Mouse (Mus musculus): Measurements from ENCODE around the gene 1700029P11Rik. TPM values are rescaled to one million over a fixed set of nuclear protein-coding genes. Genes with fewer than 3 reads are reported as not detected.

Gene 1700029P11Rik
- total RNA-seq, 2 experiments from 2014 or later = not detected

GRCm38 (mm10) chr15:81989371-81990062 lies 9.2 kb downstream of the 1700029P11Rik start:
- peak; percentile 90 to 92 for DNase-seq (ENCODE audit: low spot score in 2 of 2)
- intact Hi-C loops (cut with DNase I) = loop anchor here (2.0 to 5.0 kb wide), 2 partner anchors 29 to 52 kb away; partner anchors contain the start of genes Csdc2 and Pmm1

GRCm38 (mm10) chr15:81990549-81990948 lies 10.2 kb downstream of the 1700029P11Rik start:
- intact Hi-C loops (cut with DNase I) = no loop called here
- no peak for DNase-seq (ENCODE audit: low spot score in 2 of 2)

- DNase-seq (ENCODE audit: low spot score in 2 of 2) = no peak
- intact Hi-C loops (cut with DNase I) = no loop called here
Measured at GRCm38 (mm10) chr15:81993992-81994391, 13.7 kb downstream of the 1700029P11Rik start.

GRCm38 (mm10) chr15:82004257-82004656 lies 23.9 kb downstream of the 1700029P11Rik start:
- intact Hi-C loops (cut with DNase I) = no loop called here
- no peak for DNase-seq (ENCODE audit: low spot score in 2 of 2)

GRCm38 (mm10) chr15:82011947-82012346 lies 31.6 kb downstream of the 1700029P11Rik start:
- intact Hi-C loops (cut with DNase I) = no loop called here
- no peak for DNase-seq (ENCODE audit: low spot score in 2 of 2)

GRCm38 (mm10) chr15:82014745-82015391 lies 34.5 kb downstream of the 1700029P11Rik start:
- DNase-seq (ENCODE audit: low spot score in 2 of 2) = no peak

GRCm38 (mm10) chr15:82015392-82016100 lies 35.2 kb downstream of the 1700029P11Rik start:
- intact Hi-C loops (cut with DNase I) = no loop called here
- DNase-seq (ENCODE audit: low spot score in 2 of 2) = peak; percentile 34 to 43

More at GRCm38 (mm10) chr15:82014745-82015391, 34.5 kb downstream of the 1700029P11Rik start:
- intact Hi-C loops (cut with DNase I) = no loop called here

GRCm38 (mm10) chr15:82016101-82016808 lies 35.9 kb downstream of the 1700029P11Rik start:
- DNase-seq (ENCODE audit: low spot score in 2 of 2) = peak; percentile 99 to 100
- intact Hi-C loops (cut with DNase I) = no loop called here

GRCm38 (mm10) chr15:82016830-82017229 lies 36.5 kb downstream of the 1700029P11Rik start:
- no peak for DNase-seq (ENCODE audit: low spot score in 2 of 2)
- intact Hi-C loops (cut with DNase I) = no loop called here

GRCm38 (mm10) chr15:82017461-82017860 lies 37.1 kb downstream of the 1700029P11Rik start:
- intact Hi-C loops (cut with DNase I) = no loop called here
- DNase-seq (ENCODE audit: low spot score in 2 of 2) = no peak

GRCm38 (mm10) chr15:82019288-82019687 lies 38.9 kb downstream of the 1700029P11Rik start:
- intact Hi-C loops (cut with DNase I) = no loop called here
- no peak for DNase-seq (ENCODE audit: low spot score in 2 of 2)

- intact Hi-C loops (cut with DNase I) = no loop called here
- DNase-seq (ENCODE audit: low spot score in 2 of 2) = no peak
Measured at GRCm38 (mm10) chr15:82022535-82023088, 42.3 kb downstream of the 1700029P11Rik start.

GRCm38 (mm10) chr15:82023965-82024635 lies 43.8 kb downstream of the 1700029P11Rik start:
- intact Hi-C loops (cut with DNase I) = no loop called here
- no peak for DNase-seq (ENCODE audit: low spot score in 2 of 2)

GRCm38 (mm10) chr15:82027276-82027675 lies 46.9 kb downstream of the 1700029P11Rik start:
- no peak for DNase-seq (ENCODE audit: low spot score in 2 of 2)
- intact Hi-C loops (cut with DNase I) = no loop called here

- intact Hi-C loops (cut with DNase I) = no loop called here
- DNase-seq (ENCODE audit: low spot score in 2 of 2) = no peak
Measured at GRCm38 (mm10) chr15:82027726-82028125, 47.4 kb downstream of the 1700029P11Rik start.
